Mouse (Mus musculus) 3T3-L1 (cell line): ENCODE results near the gene Csf2.
"Not testable (repeated sequence)": the region's sequence is repeated elsewhere in the genome, so short reads cannot be mapped to it uniquely, and the experiment has no call there.

Experiments
- DNase-seq: peaks from one replicate; pipeline ENCODE4 v3.0.0-alpha.2; 2015; ENCODE audit warnings: low read depth, low spot score

Gene Csf2

DNA sequence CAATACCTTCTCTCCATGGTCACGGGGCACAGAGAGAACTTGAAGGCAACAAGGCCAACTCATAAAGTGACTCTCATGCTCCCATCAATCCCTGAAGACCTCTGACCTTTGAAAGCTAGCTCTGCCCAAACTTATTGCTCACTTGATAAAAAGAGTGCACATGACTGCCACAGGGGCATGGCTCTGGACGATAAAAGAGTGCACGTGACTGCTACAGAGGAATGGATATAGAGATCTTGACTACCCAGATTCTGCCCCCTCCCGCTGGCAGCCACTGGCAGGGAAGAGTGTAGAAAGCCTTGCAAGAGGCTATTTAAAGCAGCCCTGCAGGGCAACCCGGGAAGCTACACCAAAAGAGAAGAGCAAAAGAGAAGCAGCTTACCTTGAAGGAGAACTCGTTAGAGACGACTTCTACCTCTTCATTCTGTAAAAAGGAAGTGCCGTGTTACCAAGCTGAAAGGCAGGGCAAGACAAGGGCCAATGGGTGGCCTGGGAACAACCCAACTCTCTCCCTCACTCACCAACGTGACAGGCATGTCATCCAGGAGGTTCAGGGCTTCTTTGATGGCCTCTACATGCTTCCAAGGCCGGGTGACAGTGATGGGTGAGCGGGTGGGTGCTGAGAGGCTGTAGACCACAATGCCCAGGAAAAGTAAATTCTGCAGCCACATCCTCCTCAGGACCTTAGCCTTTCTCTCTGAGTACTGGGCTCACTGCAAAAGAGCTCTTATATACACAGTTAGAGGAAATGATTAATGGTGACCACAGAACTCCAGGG lies at the start of gene Csf2:
Csf2 (minus strand) TSS at position 728 of the 778 bp plus-strand sequence.
- DNase-seq: peak; percentile 38

DNA sequence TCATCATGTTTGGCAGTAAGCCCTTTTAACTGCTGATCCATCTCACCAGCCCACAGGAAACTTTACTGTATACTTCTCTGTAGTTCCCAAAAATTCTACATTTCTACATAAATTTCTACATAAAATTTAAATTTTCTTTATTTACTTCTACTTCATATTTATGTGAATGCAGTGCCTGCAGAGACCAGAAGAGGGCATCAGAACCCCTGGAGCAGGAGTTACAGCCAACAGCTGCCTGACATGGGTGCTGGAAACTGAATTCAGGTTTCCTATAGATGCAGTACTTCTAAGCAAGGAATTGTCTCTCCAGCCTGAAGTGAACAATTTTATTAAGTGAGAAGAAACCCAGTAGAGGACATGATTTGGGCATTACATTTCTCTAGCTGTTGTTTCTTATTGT lies 49.3 kb upstream of the Csf2 start:
- no peak for DNase-seq

DNA sequence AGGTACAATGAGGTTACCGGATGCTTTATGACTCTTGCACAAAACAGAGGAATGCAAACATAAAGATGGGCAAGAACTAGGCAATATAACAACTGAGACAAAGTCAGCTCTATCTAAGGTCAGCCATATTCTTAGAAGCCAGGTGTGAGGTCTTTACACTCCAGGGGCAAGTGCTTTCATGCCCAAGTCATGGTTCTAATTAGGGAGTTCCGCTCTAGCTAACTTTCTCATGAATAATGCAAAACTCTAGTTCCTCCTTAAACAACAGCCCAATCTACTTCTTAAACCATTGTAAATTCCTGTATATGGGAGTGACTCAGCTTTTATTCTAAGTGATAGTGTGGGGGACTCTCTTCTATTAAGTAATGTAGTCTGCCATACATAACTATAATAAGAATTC lies 48.0 kb upstream of the Csf2 start:
- not testable (repeated sequence) for DNase-seq

DNA sequence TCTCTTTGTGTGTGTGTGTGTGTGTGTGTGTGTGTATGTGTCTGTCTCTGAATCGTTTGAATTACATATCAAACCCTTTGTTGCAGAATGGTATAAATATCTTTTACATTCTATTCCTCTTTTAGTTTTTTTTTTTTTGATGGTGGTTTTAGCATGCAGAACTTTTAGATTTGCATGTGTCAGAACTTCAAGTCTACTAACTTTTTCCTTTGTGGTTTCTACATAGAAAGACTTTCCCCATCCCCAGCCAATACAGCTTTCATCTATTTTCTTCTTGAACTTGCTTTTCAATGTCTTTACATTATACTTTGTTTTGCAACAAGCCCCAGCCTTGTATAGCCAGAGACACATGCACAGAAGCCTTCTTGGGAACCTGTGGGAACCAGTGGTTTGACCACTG lies 47.3 kb upstream of the Csf2 start:
- DNase-seq: no peak

GRCm38 (mm10) chr11:54295971-54296370 lies 46.5 kb upstream of the Csf2 start:
- no peak for DNase-seq

DNA sequence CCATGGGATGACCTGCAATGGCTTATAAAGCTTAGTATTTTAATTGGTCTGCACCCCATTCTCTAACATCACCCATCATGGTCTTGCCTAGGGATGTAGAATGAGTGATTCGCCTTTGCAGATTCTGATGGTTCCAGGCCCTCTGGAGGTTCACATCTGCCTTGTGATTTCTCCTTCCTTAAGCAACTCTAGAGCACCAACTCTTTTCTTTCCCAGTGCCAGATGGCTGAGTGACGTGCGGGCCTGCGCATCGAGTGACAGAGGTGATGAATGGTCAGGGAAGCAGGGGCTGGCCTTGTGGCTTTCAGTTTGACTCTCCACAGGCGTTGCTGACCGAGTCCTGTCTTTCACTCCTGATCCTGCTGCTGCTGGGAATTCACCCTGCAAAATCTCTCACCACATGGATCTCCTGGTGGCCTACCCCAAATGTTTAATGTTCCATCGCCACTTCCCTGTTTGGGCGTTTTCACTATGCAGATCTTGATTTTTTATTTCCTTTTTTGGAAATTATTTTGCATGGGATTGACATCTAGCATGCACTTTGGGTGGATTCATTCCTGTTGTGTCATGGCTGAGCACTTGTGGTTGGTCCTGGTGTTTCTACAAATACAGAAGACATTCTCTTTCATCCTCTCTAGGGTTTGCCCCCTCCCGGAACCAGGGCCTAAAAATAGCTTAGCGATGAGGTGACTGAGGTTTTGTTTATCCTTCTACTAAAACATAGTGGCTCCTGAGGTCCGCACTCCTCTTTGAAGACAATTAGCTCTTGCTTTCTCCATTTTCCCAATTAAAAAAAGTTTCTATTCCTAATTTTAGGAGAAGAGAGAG lies 44.7 kb upstream of the Csf2 start:
- no peak for DNase-seq

- no peak for DNase-seq
Observed at GRCm38 (mm10) chr11:54292163-54292562, 42.7 kb upstream of the Csf2 start.

- no peak for DNase-seq
Observed at GRCm38 (mm10) chr11:54287821-54288453, 38.5 kb upstream of the Csf2 start.

DNA sequence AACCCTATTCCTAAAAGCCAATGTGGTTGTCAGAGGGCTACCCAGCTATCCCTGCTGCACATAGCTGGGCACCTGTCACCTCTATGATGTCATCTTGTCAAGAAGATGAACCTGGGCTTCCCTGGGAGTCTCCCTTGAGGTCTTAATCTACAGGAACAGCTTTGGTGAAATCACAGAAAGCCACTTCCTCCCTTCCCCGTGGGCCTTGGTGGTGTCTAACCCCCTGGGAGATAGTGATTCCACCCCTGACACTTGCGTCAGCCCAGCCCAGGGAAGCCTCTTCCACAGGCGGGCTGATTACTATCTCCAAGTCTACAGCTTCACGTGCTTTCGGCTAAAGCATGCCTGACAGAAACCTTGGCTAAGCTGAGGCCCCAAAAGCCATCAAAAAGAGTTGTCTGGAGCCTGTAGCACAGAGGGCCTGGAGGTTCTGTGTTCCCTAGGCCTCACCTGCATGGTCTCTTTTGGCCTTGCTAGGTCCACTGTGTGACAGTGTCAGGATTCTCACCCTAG lies 22.0 kb upstream of the Csf2 start:
- no peak for DNase-seq

- DNase-seq: peak; percentile 73
Observed at GRCm38 (mm10) chr11:54269191-54269896, 19.9 kb upstream of the Csf2 start.

DNA sequence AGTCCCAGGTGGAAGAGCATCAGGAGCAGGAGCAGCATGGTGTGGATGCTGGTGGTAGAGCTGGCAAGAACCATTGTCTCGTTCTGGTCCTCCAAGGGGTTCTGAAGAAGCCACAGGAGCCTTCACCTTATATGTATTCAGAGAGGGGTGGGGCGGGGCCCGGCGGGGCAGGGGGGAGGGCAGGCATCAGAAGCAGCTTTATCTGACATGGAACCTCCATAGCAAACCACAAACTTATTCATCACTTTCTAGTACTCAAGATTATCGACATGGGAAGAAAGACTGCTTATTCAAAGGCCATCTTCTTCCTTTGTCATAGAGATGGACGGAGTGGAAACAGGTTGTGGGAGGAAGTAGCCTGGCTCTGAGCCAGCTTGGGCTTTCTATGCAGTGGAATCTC lies 17.7 kb upstream of the Csf2 start, which contains the start of gene Il3:
Il3 (minus strand) TSS at position 101 of the 400 bp plus-strand sequence.
- no peak for DNase-seq

DNA sequence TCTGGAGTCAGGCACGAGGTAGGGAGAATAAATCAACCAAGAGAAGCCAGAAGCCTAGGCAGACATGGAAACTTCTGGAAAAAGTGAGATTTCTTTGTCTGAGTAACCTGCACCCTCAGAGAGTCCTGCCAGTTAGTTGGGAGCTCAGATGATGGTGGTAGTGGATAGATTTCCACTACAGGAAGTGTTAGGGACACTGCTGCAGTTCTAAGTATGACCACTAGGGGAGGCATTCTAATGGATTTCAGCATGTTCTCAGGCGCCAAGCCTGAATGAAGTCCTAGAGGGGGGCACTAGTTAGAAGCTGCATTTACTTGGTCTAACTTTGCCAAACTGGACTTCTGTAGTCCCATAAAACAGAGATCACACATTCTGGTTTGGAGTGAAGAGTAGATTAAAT lies 15.1 kb upstream of the Csf2 start:
- peak; percentile 66 for DNase-seq

- DNase-seq: no peak
Observed at GRCm38 (mm10) chr11:54263405-54264031, 14.1 kb upstream of the Csf2 start.

DNA sequence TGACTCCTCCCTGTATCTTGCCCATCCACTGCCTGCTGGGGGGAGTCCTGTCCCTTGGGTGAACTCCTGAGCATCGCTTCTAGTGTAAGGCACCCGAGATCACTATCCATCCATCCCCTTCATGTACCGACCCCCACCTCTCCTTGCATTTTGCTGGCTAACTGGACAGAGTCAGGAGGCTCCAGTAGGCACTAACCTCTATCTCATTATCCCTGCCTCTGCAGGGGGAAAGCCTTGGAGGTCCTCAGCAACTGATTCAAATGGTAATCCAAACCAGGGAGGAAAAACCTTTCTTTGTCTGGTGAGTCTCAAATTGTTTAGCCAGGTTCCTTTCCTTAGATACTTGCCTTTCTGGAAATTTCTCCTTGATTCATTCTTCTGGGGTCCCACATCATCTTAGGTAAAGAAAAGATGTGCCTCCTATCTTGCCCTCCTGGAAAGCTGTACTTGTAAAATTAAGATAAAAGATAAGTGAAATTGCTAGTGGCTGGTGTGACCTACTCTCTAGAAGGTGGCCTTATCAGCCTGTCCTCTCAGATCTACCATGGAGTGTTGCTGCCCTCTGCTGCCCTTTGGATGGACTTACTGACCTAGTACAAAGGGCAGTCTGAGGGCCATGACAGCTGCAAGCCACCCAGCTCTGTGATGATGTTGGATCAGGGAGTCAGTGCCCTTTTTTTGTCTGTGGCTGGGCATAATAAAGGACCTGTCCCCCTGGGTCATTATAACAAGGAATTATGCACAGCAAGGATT lies 7.3 kb upstream of the Csf2 start:
- DNase-seq: peak; percentile 86

DNA sequence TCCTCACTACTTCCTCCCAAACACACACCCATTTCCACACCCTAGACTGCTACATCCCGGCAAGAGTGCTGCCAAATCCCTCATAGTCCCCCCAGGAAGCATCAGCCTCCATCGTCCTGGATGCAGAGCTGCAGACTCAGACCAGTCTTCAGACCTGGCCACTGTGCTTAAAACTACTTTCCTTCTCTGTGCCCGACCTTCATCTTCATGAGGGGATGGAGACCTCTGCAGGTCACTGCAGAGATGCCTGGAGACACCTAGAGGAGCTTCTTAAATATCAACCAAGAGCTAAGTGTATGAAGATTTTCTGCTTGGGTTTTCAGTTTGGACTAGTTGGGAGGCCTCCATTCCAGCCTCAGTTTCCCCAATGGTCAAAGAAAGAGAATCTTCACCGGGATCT lies 4.6 kb upstream of the Csf2 start:
- peak; percentile 70 for DNase-seq

DNA sequence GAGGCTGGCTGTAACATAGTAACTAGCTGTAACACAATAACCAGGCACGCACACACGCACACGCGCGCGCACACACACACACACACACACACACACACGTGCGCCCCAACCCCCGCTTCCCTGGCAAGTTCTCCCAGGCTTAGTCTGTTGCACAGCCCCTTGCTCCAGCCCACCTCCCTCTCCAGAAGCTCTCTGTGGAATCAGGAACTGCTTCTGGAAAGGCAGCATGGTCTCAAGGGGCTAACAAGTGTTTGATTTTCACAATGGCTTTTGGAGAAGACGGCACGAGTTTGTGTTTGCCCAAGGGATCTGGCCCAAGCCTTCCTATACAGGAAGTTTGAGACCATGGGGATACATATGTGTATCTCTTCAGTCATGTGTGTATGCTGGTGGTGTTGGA lies 1.1 kb upstream of the Csf2 start:
- DNase-seq: no peak

GRCm38 (mm10) chr11:54249748-54250147 lies 281 bp upstream of the Csf2 start:
- DNase-seq: no peak

DNA sequence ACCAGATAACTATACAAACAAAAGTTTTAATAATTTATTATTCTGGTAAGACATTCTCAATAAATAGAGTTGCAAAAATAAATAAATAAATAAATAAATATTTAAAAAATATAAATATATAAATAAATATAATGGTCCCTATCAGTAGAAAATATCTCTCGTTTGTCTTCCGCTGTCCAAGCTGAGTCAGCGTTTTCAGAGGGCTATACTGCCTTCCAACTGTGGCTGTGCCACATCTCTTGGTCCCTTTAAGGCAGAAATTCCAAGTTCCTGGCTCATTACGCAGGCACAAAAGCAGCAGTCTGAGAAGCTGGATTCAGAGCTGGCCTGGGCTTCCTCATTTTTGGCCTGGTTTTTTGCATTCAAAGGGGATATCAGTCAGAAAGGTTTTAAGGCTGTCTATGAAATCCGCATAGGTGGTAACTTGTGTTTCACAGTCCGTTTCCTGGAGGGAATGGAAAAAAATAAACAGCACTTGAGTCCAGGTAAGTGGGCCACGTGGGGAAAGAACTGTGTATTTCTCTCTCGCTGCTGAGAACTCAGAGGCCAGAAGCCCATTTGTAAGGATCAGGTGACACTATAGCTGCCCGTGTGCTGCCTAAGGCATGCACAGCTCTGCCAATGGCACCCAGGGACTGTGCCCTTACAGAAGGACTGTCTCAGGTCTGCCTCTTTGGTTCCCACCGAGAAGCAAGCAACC lies 2.1 kb downstream of the Csf2 start:
- DNase-seq: no peak

DNA sequence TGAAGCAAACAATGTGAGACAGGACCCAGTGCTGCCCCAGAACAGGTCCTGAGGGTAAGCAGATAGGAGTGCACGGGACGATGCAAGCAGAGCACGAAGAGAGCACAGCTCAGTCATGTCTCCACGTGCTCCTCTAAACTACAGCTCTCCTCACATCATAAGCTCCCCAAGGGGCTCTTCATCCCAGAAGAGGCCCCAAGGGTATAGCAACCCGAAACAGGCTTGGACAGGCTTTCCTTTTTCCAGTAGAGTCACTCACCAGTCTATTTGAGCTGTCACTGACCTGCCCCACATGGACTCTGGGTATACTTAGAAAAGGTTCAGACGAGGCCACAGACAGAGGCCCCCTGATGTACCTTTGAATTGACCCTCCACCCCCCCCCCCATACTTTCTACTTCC lies 5.0 kb downstream of the Csf2 start:
- no peak for DNase-seq

DNA sequence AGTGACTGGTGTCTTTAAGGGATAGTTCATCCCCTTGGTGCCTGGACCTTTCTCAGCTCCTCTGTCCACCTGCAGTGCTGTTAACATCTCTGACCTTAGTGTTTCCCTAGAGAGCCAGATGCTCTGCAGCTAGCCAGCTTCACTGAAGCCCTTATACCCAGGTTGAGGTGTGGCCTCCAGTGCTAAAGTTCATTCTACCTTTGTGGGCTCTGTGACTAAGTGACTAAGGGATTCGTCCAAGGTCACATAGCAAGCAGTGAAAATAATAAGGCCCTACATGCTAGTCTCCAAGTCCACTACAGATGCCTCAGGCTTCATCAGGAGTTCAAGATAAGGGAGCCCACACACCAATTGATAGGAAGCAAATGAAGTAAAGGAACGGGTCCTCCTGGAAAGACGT lies 7.0 kb downstream of the Csf2 start:
- no peak for DNase-seq
